8 mouse cellular contexts compared by ENCODE assay signal in genomic region chr11:43411413-43411812, GRCm38 (mm10). TPM values are rescaled to one million over a fixed set of nuclear protein-coding genes. Genes with fewer than 3 reads are reported as not detected.
DNase-seq lines count a peak whose midpoint lies in the region; ATAC-seq lines count a peak whose summit lies in the region.

No protein-coding gene starts in this region.

- ATAC-seq in CD4-positive, CD25-positive, alpha-beta regulatory T cell, adult 4 months = peak; percentile 84

- peak; percentile 74 for DNase-seq in T-cell, adult 2 months (ENCODE audit: low spot score)
- peak; percentile 39 to 74 for DNase-seq in cerebellum, postnatal 4 days (ENCODE audit: low spot score in 2 of 2)
- peak; percentile 61 for DNase-seq in gastrocnemius, postnatal 10 days
- DNase-seq in kidney, postnatal 36 days = peak; percentile 52 to 85
- peak; percentile 60 to 64 for DNase-seq in lung, adult 18-20 months
- peak; percentile 29 for DNase-seq in retina, adult 2 months (ENCODE audit: low read depth, low spot score)
- peak; percentile 79 for DNase-seq in thymus, postnatal 14 days

RNA-seq across cellular contexts. Expression of gene Pttg1, which starts 14.6 kb away (rescaled TPM):
- 100 to 1,000 TPM; 183 to 195 TPM for polyA plus RNA-seq in CD4-positive, CD25-positive, alpha-beta regulatory T cell, adult 4 months (2017; shearing (Covaris generic))
- 10 to 100 TPM; 21.9 to 23.3 TPM for total RNA-seq in gastrocnemius, postnatal 10 days (2021)

RNA-seq across cellular contexts. Expression of gene Slu7, which starts 22.1 kb away (rescaled TPM):
- 100 to 1,000 TPM; 103 to 115 TPM for polyA plus RNA-seq in CD4-positive, CD25-positive, alpha-beta regulatory T cell, adult 4 months (2017; shearing (Covaris generic))
- total RNA-seq in gastrocnemius, postnatal 10 days (2021) = 10 to 100 TPM; 28.9 to 31.5 TPM

Comparison
In these comparisons a context has a peak if more than half of its experiments do, and no peak if none do; other contexts are left out.
1. Peak in every context shown above with its lines: DNase-seq and ATAC-seq.
2. DNase-seq: peak in every context shown above with its lines; median percentile 79 in thymus, postnatal 14 days; 74 in T-cell, adult 2 months; 68 in kidney, postnatal 36 days; 62 in lung, adult 18-20 months; 61 in gastrocnemius, postnatal 10 days; 56 in cerebellum, postnatal 4 days; 29 in retina, adult 2 months.